Mouse (Mus musculus) ES-Bruce4 (cell line): ENCODE results near the gene Rtkn.

Experiments used
- CTCF ChIP-seq: IDR thresholded peaks from one replicate; pipeline ENCODE4 v1.8.1; 2011; ENCODE audit warnings: low read depth, low read length
- POLR2A ChIP-seq: IDR thresholded peaks from one replicate; pipeline ENCODE4 v1.8.1; 2011; ENCODE audit warnings: low read length; ENCODE audit not compliant: insufficient read depth

DNA sequence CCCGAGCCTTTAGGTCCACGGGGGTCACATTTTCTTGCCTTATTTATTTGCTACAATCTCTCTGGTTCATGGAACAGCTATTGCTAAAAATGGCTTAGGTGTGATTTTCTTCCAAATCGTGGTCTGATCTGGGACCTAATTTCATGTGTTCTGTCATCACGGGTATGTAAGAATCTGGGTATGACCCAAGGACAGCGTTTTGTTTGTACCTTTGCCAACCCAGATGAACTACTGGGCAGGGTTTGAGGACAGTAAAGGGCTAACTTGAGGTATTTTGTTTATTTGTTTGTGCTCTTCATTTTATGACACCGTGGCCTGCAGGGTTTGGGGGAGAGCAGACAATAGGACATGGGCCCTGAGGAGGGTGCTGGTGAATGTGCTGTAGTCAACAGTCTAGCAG is 45.3 kb downstream of the Rtkn start:
- TF ChIP-seq CTCF (no peak), POLR2A (no peak)
